Mouse (Mus musculus): Measurements from ENCODE around the gene Rbm38. TPM values are rescaled to one million over a fixed set of nuclear protein-coding genes. Genes with fewer than 3 reads are reported as not detected.

Gene Rbm38
- polyA plus RNA-seq, 1 experiment from 2014 or later, result 147 TPM

DNA sequence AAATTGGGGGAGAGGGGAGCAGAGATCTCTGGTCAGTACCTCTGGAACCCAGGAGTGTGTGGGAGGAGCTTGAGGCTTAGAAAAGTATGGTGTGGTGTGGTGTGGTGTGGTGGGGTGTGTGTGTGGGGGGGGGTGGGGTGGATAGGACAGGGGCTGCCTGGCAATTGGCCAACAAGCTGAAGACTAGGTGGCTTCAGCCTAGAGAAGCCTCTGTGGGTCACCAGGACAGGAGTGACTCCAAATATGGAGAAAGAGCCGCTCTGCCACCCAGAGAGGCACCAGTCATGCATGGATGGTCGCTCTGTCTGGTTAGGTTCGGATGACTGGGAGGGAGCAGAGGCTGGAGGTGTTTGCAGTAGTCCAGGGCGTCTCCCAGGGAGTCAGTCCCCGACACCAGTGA, 27.2 kb downstream of the Rbm38 start:
- H3K9me3 ChIP-seq (replicated peaks), result no peaks in the 10 kb centered on the region
- peak overlapping the region; percentile 12; the same call in 1 of the 2 replicates for H3K27ac ChIP-seq (ENCODE audit: poor library complexity, severe bottlenecking)
- ATAC-seq (ENCODE audit: insufficient number of reproducible peaks, low FRiP score), result no peak
- peaks cover 80% of the 10 kb centered on the region for H3K4me1 ChIP-seq (replicated peaks)
- no peaks in the 10 kb centered on the region for H3K27me3 ChIP-seq (replicated peaks)
- WGBS, result 75% methylated on average over 5 of the region's 5 CpGs
- H3K4me2 ChIP-seq, result no peak overlapping the region
- no peak overlapping the region for H3K4me3 ChIP-seq
- H3K9ac ChIP-seq, result no peak overlapping the region
- no peaks in the 10 kb centered on the region for H3K36me3 ChIP-seq

DNA sequence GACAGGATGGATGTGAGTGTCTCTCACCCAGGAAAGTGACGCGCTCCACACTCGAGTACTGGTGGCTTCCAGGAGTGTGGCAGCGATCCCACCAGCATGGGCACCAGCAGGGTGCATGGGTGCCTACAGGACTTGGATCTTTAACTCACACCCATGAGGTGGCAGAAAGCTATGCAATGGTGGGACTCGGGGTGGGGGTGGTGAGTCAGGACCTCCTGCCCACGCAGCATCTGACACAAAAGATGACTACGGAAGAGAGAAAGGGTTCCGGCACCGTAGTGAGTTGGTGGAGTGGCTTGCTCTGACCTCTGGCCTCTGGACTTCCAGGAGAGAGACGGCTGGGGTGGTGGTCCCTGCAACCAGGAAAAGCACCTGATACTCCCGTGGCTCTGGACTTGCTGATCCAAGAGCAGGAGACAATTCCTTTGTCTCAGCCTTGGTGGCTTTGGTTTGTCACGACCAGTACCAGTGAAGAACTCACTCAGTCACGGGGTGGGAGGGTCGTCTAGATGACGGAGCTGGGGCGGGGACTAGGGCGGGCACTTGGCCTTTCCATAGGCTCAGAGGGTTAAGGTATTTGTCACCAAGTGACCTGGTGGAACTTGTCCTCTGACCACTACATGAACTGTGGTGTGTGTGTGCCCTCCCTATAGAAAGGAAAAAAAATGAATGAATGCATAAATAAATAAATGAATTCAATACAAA, 27.9 kb downstream of the Rbm38 start:
- Histone ChIP-seq H3K9me3 (replicated peaks) (no peaks in the 10 kb centered on the region), H3K27me3 (replicated peaks) (no peaks in the 10 kb centered on the region), H3K27ac (ENCODE audit: poor library complexity, severe bottlenecking) (peak overlapping the region; percentile 12; the same call in 1 of the 2 replicates), H3K9ac (no peak overlapping the region), H3K36me3 (no peaks in the 10 kb centered on the region), H3K4me1 (replicated peaks) (peaks cover 80% of the 10 kb centered on the region), H3K4me3 (no peak overlapping the region), H3K4me2 (no peak overlapping the region)
- 58% methylated on average over 17 of the region's 17 CpGs for WGBS
- ATAC-seq (ENCODE audit: insufficient number of reproducible peaks, low FRiP score), result no peak

DNA sequence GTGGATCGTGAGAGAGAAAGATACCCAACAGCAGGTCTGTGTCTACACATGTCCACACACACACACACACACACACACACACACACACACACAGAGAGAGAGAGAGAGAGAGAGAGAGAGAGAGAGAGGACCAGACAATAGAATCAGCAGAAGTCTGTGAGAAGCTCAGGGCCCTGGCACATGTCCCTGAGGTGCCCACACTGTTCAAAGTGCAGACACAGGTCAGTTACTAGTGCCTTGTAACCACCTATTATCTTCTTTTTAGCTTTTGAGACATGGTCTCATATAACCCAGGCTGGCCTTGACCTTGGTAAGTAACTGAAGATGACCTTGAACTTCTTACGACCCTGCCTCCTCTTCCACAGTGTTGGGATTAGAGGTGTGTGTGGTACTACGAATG, 28.9 kb downstream of the Rbm38 start:
- no peak overlapping the region; the same call in 1 of the 2 replicates for H3K27ac ChIP-seq (ENCODE audit: poor library complexity, severe bottlenecking)
- no peak overlapping the region for H3K4me3 ChIP-seq
- no peaks in the 10 kb centered on the region for H3K36me3 ChIP-seq
- ATAC-seq (ENCODE audit: insufficient number of reproducible peaks, low FRiP score), result no peak
- H3K9ac ChIP-seq, result no peak overlapping the region
- no peak overlapping the region for H3K4me2 ChIP-seq
- WGBS, result 64% methylated on average over 3 of the region's 3 CpGs
- H3K9me3 ChIP-seq (replicated peaks), result no peaks in the 10 kb centered on the region
- H3K27me3 ChIP-seq (replicated peaks), result no peaks in the 10 kb centered on the region
- peaks cover 71% of the 10 kb centered on the region for H3K4me1 ChIP-seq (replicated peaks)

DNA sequence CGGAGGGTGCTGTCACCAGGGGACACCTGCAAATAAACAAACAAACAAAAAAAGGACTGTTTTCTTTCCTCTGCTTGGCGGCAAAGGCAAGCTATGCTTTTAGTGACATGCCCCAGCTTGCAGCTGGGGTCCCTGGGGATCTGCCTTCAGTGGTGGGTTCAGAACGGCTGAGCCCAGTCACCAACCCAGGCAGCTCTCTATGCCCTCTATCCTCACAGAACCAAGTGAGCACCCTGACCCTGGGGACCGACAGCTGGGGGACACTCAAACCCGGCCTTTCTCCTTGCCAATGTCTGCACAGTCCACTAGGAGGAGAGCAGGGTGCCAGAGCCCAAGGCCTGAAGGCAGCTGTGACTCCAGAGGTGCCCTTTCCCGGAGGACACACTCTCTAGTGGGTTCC, 29.5 kb downstream of the Rbm38 start:
- no peaks in the 10 kb centered on the region for H3K36me3 ChIP-seq
- H3K27ac ChIP-seq (ENCODE audit: poor library complexity, severe bottlenecking), result peak overlapping the region; percentile 45
- WGBS, result 43% methylated on average over 6 of the region's 6 CpGs
- no peak overlapping the region for H3K4me3 ChIP-seq
- H3K4me1 ChIP-seq (replicated peaks), result peaks cover 66% of the 10 kb centered on the region
- no peak for ATAC-seq (ENCODE audit: insufficient number of reproducible peaks, low FRiP score)
- H3K4me2 ChIP-seq, result no peak overlapping the region
- H3K9ac ChIP-seq, result peak overlapping the region; percentile 20
- H3K27me3 ChIP-seq (replicated peaks), result no peaks in the 10 kb centered on the region
- H3K9me3 ChIP-seq (replicated peaks), result no peaks in the 10 kb centered on the region

DNA sequence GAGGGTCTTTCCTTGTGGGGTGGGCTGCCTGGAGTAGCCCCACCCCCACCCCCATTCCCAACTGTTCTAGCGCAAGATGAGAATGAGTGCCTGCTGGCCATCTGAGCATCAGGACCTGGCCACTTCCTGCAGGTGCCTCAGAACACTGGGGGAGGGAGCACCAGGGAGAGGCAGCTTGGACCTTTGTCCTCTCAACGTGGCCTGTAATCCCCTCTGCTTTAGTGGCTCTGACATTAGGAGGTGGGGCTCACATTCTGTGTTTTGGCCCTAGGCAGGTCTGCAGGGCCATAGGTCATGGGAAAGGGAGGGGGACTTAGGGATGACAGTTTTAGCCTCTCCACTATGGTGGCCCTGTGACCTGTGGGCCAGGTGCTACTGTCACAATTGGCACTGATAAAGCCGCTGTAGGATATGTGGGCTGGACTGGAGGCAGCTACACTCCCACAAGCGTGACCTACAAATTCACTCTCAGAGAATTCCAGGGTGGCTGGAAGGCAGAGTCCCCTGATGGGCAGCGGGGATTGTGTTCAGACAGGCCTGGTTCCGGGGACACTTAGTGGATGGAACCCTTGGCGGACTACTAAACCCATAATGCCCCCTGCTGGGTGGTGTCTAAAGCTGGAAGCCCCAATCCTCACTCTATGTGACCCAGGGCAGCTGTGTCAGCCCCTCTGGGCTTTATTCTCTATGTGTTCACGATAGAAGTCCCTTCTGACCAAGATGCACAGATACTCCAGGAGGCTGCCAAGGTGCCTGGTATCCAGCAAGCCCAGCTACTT, 30.5 kb downstream of the Rbm38 start:
- no peaks in the 10 kb centered on the region for H3K9me3 ChIP-seq (replicated peaks)
- H3K4me2 ChIP-seq, result no peak overlapping the region
- no peak for ATAC-seq (ENCODE audit: insufficient number of reproducible peaks, low FRiP score)
- no peak overlapping the region for H3K4me3 ChIP-seq
- H3K36me3 ChIP-seq, result no peaks in the 10 kb centered on the region
- 0 out of 2 replicates have a peak overlapping the region, but pooled peaks have one; percentile 15 for H3K27ac ChIP-seq (ENCODE audit: poor library complexity, severe bottlenecking)
- H3K4me1 ChIP-seq (replicated peaks), result peaks cover 62% of the 10 kb centered on the region
- no peaks in the 10 kb centered on the region for H3K27me3 ChIP-seq (replicated peaks)
- no peak overlapping the region for H3K9ac ChIP-seq
- 49% methylated on average over 8 of the region's 8 CpGs for WGBS

DNA sequence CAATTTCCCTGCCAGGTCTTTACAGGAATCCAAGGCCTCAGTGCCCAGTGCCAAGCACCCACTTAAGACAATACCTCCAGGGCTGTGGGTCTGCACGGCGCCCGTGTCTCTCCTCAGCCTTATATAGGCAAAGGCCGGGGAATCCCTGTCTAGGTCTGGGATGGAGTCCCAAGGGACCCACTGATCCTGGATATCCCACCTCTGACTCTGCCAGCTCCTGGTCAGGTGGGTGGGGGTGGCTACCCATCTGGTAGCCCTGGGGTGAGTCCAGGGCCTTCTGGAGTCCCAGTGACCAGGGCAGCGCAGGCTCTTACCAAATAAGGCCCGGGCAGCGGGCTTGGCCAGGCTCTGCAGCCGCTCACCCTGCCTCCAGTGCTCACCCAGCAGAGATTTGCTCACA, 32.6 kb downstream of the Rbm38 start:
- peaks cover 56% of the 10 kb centered on the region for H3K4me1 ChIP-seq (replicated peaks)
- H3K27me3 ChIP-seq (replicated peaks), result no peaks in the 10 kb centered on the region
- H3K4me3 ChIP-seq, result no peak overlapping the region
- no peaks in the 10 kb centered on the region for H3K36me3 ChIP-seq
- H3K9ac ChIP-seq, result peak overlapping the region; percentile 37; the same call in 1 of the 2 replicates
- 87% methylated on average over 8 of the region's 8 CpGs for WGBS
- H3K27ac ChIP-seq (ENCODE audit: poor library complexity, severe bottlenecking), result no peak overlapping the region
- no peak overlapping the region for H3K4me2 ChIP-seq
- ATAC-seq (ENCODE audit: insufficient number of reproducible peaks, low FRiP score), result no peak
- no peaks in the 10 kb centered on the region for H3K9me3 ChIP-seq (replicated peaks)

DNA sequence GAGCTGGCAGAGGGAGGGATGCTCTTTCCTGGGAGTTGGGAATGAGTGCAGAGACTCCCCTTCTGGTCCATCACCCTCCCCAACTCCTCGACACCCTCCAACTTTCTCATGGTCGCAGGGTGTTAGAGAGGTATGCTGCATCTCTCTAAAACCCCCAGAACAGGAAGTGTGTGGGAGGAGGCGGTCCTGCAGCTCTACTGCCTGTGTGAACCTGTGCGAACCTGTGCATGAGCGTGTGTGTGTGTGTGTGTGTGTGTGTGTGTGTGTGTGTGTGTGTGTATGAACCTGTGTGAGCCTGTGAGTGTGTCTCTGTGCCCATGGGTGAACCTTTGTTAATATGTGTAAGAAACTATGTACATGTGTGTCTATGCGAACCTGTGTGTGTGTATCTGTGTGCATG, 33.5 kb downstream of the Rbm38 start:
- Histone ChIP-seq H3K36me3 (no peaks in the 10 kb centered on the region), H3K9me3 (replicated peaks) (no peaks in the 10 kb centered on the region), H3K27me3 (replicated peaks) (no peaks in the 10 kb centered on the region), H3K4me3 (no peak overlapping the region), H3K9ac (no peak overlapping the region), H3K27ac (ENCODE audit: poor library complexity, severe bottlenecking) (no peak overlapping the region), H3K4me2 (no peak overlapping the region), H3K4me1 (replicated peaks) (peaks cover 56% of the 10 kb centered on the region)
- ATAC-seq (ENCODE audit: insufficient number of reproducible peaks, low FRiP score), result no peak
- WGBS, result 83% methylated on average over 6 of the region's 6 CpGs

DNA sequence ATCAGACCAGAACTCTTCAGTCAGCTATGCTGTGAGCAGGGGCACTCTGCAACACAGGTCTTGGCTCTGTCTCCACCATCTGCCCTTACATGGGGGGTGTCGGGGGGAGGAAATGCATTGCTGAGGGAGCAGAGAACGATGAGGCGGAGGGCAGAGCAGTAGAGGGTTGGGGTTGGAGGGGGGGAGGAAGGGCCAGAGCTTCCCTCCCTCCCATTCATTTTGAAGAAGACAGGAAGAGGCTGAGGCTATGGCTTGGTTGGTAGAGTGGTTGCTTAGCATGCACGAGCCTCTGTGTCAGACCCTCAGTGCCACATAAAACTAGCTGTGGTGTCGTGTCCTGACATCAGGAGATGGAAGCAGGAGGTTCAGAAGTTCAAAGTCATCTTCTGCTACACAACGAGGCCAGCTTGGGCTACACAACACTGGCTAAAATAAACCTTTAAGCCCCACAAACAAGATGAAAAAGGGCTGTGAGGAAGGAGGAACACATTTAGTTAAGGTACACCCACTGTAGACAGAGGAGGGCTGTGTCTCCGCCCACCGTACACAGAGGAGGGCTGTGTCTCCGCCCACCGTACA, 36.1 kb downstream of the Rbm38 start:
- ATAC-seq (ENCODE audit: insufficient number of reproducible peaks, low FRiP score), result no peak
- WGBS, result 74% methylated on average over 10 of the region's 10 CpGs
- H3K4me3 ChIP-seq, result no peak overlapping the region
- H3K27ac ChIP-seq (ENCODE audit: poor library complexity, severe bottlenecking), result no peak overlapping the region
- H3K36me3 ChIP-seq, result no peaks in the 10 kb centered on the region
- H3K4me1 ChIP-seq (replicated peaks), result peaks cover 58% of the 10 kb centered on the region
- H3K9me3 ChIP-seq (replicated peaks), result no peaks in the 10 kb centered on the region
- H3K9ac ChIP-seq, result no peak overlapping the region
- H3K4me2 ChIP-seq, result no peak overlapping the region
- no peaks in the 10 kb centered on the region for H3K27me3 ChIP-seq (replicated peaks)

DNA sequence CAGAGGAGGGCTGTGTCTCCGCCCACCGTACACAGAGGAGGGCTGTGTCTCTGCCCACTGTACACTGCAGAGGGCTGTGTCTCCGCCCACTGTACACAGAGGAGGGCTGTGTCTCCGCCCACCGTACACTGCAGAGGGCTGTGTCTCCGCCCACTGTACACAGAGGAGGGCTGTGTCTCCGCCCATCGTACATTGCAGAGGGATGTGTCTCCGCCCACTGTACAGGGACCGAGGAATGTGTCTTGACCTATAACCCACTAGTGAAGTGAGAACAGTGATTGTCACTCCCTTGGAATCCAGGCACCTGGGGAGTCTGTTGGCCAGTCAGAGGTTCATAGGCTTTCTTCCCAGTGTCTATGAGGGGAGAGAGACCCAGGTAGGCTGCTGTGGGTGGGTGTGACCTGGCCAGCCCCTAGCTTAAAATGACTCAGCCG, 36.6 kb downstream of the Rbm38 start:
- Histone ChIP-seq H3K9me3 (replicated peaks) (no peaks in the 10 kb centered on the region), H3K27me3 (replicated peaks) (no peaks in the 10 kb centered on the region), H3K27ac (ENCODE audit: poor library complexity, severe bottlenecking) (peak overlapping the region; percentile 77), H3K9ac (no peak overlapping the region), H3K4me3 (no peak overlapping the region), H3K36me3 (no peaks in the 10 kb centered on the region), H3K4me1 (replicated peaks) (peaks cover 63% of the 10 kb centered on the region), H3K4me2 (no peak overlapping the region)
- 64% methylated on average over 11 of the region's 11 CpGs for WGBS
- ATAC-seq (ENCODE audit: insufficient number of reproducible peaks, low FRiP score), result peak; percentile 12; the same call in 1 of the 2 replicates

DNA sequence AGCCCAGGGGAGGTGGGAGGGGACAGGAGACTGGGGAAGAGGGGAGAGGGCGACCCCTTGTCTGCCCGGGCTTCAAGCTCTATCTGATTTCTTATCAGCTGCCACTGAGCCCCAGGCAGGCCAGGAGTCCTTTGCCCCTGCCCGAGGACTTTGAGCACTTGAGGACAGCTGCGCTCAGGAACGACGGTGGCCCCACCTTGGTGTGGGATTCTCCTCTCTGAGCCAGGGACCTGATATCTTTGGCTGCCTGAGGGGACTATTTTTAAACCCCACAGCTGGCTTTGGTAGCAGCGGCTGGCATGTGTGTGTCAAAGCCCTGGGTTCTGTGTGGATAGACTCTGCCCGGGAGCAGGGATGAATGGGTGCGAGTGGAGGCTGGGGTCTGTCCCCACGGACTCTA, 37.3 kb downstream of the Rbm38 start:
- WGBS, result 15% methylated on average over 10 of the region's 10 CpGs
- no peaks in the 10 kb centered on the region for H3K27me3 ChIP-seq (replicated peaks)
- peaks cover 65% of the 10 kb centered on the region for H3K4me1 ChIP-seq (replicated peaks)
- H3K4me3 ChIP-seq, result no peak overlapping the region
- H3K27ac ChIP-seq (ENCODE audit: poor library complexity, severe bottlenecking), result peak overlapping the region; percentile 77
- peak; percentile 9; the same call in 1 of the 2 replicates for ATAC-seq (ENCODE audit: insufficient number of reproducible peaks, low FRiP score)
- H3K9ac ChIP-seq, result peak overlapping the region; percentile 29; the same call in 1 of the 2 replicates
- H3K36me3 ChIP-seq, result no peaks in the 10 kb centered on the region
- H3K9me3 ChIP-seq (replicated peaks), result no peaks in the 10 kb centered on the region
- H3K4me2 ChIP-seq, result peak overlapping the region; percentile 15; the same call in 1 of the 2 replicates

DNA sequence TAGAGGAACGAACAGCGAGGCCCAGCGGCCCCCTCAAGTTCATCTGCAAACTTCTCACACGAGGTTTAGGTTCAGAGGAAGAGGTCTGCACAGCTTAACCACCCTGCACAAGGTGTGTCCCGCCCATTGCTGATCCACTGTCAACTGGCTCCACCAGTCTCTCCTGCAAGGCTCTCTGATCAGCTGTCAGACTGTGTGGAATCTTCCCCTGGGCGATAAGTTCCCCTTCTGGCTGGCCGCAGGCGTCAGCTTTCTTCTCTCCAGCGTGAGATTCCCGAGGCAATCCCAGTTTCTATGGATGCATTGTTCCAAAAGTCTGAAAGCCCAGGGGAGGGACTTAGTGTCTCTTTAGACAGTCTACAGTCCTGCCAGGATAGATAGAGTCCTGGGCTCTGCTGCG, 38.0 kb downstream of the Rbm38 start:
- Histone ChIP-seq H3K4me2 (peak overlapping the region; percentile 15; the same call in 1 of the 2 replicates), H3K9me3 (replicated peaks) (no peaks in the 10 kb centered on the region), H3K4me1 (replicated peaks) (peaks cover 59% of the 10 kb centered on the region), H3K27ac (ENCODE audit: poor library complexity, severe bottlenecking) (peak overlapping the region; percentile 77), H3K4me3 (no peak overlapping the region), H3K27me3 (replicated peaks) (no peaks in the 10 kb centered on the region), H3K36me3 (no peaks in the 10 kb centered on the region), H3K9ac (0 out of 2 replicates have a peak overlapping the region, but pooled peaks have one; percentile 29)
- no peak for ATAC-seq (ENCODE audit: insufficient number of reproducible peaks, low FRiP score)
- WGBS, result 32% methylated on average over 11 of the region's 11 CpGs

All from heart, embryonic 12.5 days (tissue).